28 mouse cellular contexts compared by ENCODE assay signal in genomic region chr1:154474156-154474555, GRCm38 (mm10).
"Had no signal": no experiment of that assay in that cellular context is flagged by ENCODE, and none has a peak within 500 bp of the region (broad histone marks: within the 10 kb centered on the region; RNA-seq: fewer than 3 reads in every experiment).

No protein-coding gene starts in this region.

- DNase-seq: gastrocnemius, adult 2 months; gastrocnemius, postnatal 10 days; gastrocnemius, postnatal 25 days; heart, adult 2 months; heart, postnatal 10 days; heart, postnatal 4 days; kidney, adult 18-20 months; kidney, adult 8-10 months; kidney, postnatal 10 days; kidney, postnatal 25 days; kidney, postnatal 4 days; liver; liver, embryonic 13.5 days; liver, postnatal 0 days had no signal

- H3K4me1 ChIP-seq: heart, embryonic 10.5 days; heart, embryonic 12.5 days; hindbrain, embryonic 10.5 days; hindbrain, embryonic 12.5 days; intestine, embryonic 15.5 days; limb, embryonic 10.5 days; limb, embryonic 12.5 days; liver, embryonic 13.5 days; liver, embryonic 15.5 days had no signal

- H3K27me3 ChIP-seq: heart, embryonic 12.5 days; hindbrain, embryonic 12.5 days; intestine, embryonic 15.5 days; limb, embryonic 12.5 days; liver, embryonic 13.5 days; liver, embryonic 15.5 days had no signal

- H3K36me3 ChIP-seq: heart, embryonic 10.5 days; heart, embryonic 12.5 days; hindbrain, embryonic 10.5 days; hindbrain, embryonic 12.5 days; intestine, embryonic 15.5 days; limb, embryonic 10.5 days; limb, embryonic 12.5 days; liver, embryonic 13.5 days; liver, embryonic 15.5 days had no signal

- H3K4me2 ChIP-seq: heart, embryonic 12.5 days; hindbrain, embryonic 12.5 days; hindbrain, embryonic 14.5 days; intestine, embryonic 15.5 days; limb, embryonic 12.5 days; liver, embryonic 11.5 days; liver, embryonic 13.5 days; liver, embryonic 15.5 days had no signal

- H3K9ac ChIP-seq: heart, embryonic 12.5 days; hindbrain, embryonic 12.5 days; hindbrain, embryonic 14.5 days; intestine, embryonic 15.5 days; limb, embryonic 12.5 days; liver, embryonic 13.5 days; liver, embryonic 15.5 days; liver, postnatal 0 days had no signal

- H3K4me3 ChIP-seq: gastrocnemius, adult 2 months; heart, adult 2 months; heart, embryonic 10.5 days; heart, embryonic 12.5 days; hindbrain, embryonic 10.5 days; hindbrain, embryonic 12.5 days; intestine, embryonic 15.5 days; left cerebral cortex, adult 2 months; limb, embryonic 10.5 days; limb, embryonic 12.5 days; liver, embryonic 13.5 days; liver, embryonic 15.5 days had no signal

- H3K9me3 ChIP-seq: heart, embryonic 10.5 days; heart, embryonic 12.5 days; hindbrain, embryonic 10.5 days; hindbrain, embryonic 12.5 days; intestine, embryonic 15.5 days; limb, embryonic 10.5 days; limb, embryonic 12.5 days; liver, embryonic 15.5 days had no signal

- H3K27ac ChIP-seq: gastrocnemius, adult 2 months; heart, adult 2 months; heart, embryonic 10.5 days; hindbrain, embryonic 10.5 days; hindbrain, embryonic 12.5 days; hindbrain, embryonic 14.5 days; intestine, embryonic 15.5 days; left cerebral cortex, adult 2 months; limb, embryonic 10.5 days; limb, embryonic 12.5 days; liver, embryonic 13.5 days; liver, embryonic 15.5 days had no signal

- ATAC-seq: hindbrain, embryonic 16.5 days; inflammation-experienced regulatory T-cells, adult 6 months; intestine, embryonic 15.5 days; intestine, postnatal 0 days; liver, postnatal 0 days had no signal
